Mouse (Mus musculus) macrophage (primary cell): ENCODE data around the gene Mup9. TPM values are rescaled to one million over a fixed set of nuclear protein-coding genes. Genes with fewer than 3 reads are reported as not detected.
"Not testable (repeated sequence)": the region's sequence is repeated elsewhere in the genome, so short reads cannot be mapped to it uniquely, and the experiment has no call there.

Experiments used
- H3K27ac ChIP-seq: fragments of 350-480 bp; formaldehyde crosslinking; 2 replicates; pipeline ENCODE4 v1.9.0; 2021
- H3K36me3 ChIP-seq: fragments of 350-480 bp; formaldehyde crosslinking; 2 replicates; pipeline ENCODE4 v1.9.0; 2021; ENCODE audit errors: inconsistent target
- H3K4me3 ChIP-seq: fragments of 350-480 bp; formaldehyde crosslinking; 2 replicates; pipeline ENCODE4 v1.9.0; 2021; ENCODE audit errors: inconsistent target
- H3K79me2 ChIP-seq: fragments of 350-480 bp; formaldehyde crosslinking; 2 replicates; pipeline ENCODE4 v1.9.0; 2021; ENCODE audit errors: inconsistent target
- WGBS: methylation state at CpG from one replicate; pipeline ENCODE4 v1.1.7; 2026; ENCODE audit warnings: inconsistent platforms; ENCODE audit not compliant: missing documents; 5-methylcytosine and 5-hydroxymethylcytosine counted together
- polyA plus RNA-seq: library from polyadenylated mRNA; stranded (reverse); fragments of 250-400 nt; gene quantifications from 3 replicates; pipeline ENCODE4 v1.2.4, GENCODE M21; 2018; ENCODE audit warnings: inconsistent platforms
- total RNA-seq, 78 experiments: library from RNA; depleted of rRNA; stranded (reverse); fragments of 250-400 nt; gene quantifications; 1 replicate in 9 of 78; 2 replicates in 24 of 78; 3 replicates in 43 of 78; 4 replicates in 2 of 78; pipeline ENCODE4 v1.2.4; 2018; ENCODE audit warnings: inconsistent platforms in 56 of 78

Gene Mup9
- total RNA-seq (2018; cell fraction: chromatin; rRNA removed): not detected
- not detected for total RNA-seq (2018; cell fraction: cytosol; rRNA removed)
- not detected for total RNA-seq (2018; cell fraction: nucleus; rRNA removed)
- polyA plus RNA-seq: not detected in 3 replicates

GRCm38 (mm10) chr4:60421852-60422251 lies at the start of gene Mup9:
Gene Mup9 (minus strand): TSS chr4:60421952.
- not testable (repeated sequence) for H3K27ac ChIP-seq, H3K4me3 ChIP-seq, H3K36me3 ChIP-seq, H3K79me2 ChIP-seq
- no CpG with 5 or more reads among the region's 3 CpGs for WGBS

Other genes with a start within 250 kb of the Mup9 start
- not detected in 3 replicates for gene Mup8, start 199.4 kb downstream of the Mup9 start, polyA plus RNA-seq
- not detected in 3 replicates for gene Mup1, start 80.0 kb upstream of the Mup9 start, polyA plus RNA-seq
- gene Mup10, start 160.2 kb upstream of the Mup9 start, polyA plus RNA-seq: not detected in 3 replicates
- gene Mup11, start 240.5 kb upstream of the Mup9 start, polyA plus RNA-seq: not detected in 3 replicates